Mouse (Mus musculus) layer of hippocampus, adult 9-11 months (tissue): ENCODE measurements around the gene Ptpn20.

Source experiments
- DNase-seq: peaks from one replicate; pipeline ENCODE4 v3.0.0; 2022

Ptpn20 gene

GRCm38 (mm10) chr14:33588951-33589350 lies at the start of gene Ptpn20:
Gene Ptpn20, plus strand, starts transcription at chr14:33589207.
- no peak for DNase-seq

GRCm38 (mm10) chr14:33539559-33540167 lies 49.3 kb upstream of the Ptpn20 start:
- DNase-seq = no peak

- DNase-seq = no peak
Observed at GRCm38 (mm10) chr14:33545565-33546143, 43.4 kb upstream of the Ptpn20 start.

GRCm38 (mm10) chr14:33548650-33549049 lies 40.4 kb upstream of the Ptpn20 start:
- no peak for DNase-seq

GRCm38 (mm10) chr14:33549856-33550255 lies 39.2 kb upstream of the Ptpn20 start:
- DNase-seq = peak; percentile 63

GRCm38 (mm10) chr14:33570737-33571136 lies 18.3 kb upstream of the Ptpn20 start:
- DNase-seq = no peak

- no peak for DNase-seq
Observed at GRCm38 (mm10) chr14:33573643-33574042, 15.4 kb upstream of the Ptpn20 start.

- DNase-seq = peak; percentile 13
Observed at GRCm38 (mm10) chr14:33579771-33580484, 9.1 kb upstream of the Ptpn20 start.

- DNase-seq = no peak
Observed at GRCm38 (mm10) chr14:33598376-33599130, 9.5 kb downstream of the Ptpn20 start.

GRCm38 (mm10) chr14:33607431-33607830 lies 18.4 kb downstream of the Ptpn20 start:
- DNase-seq = no peak

GRCm38 (mm10) chr14:33625036-33625435 lies 36.0 kb downstream of the Ptpn20 start:
- no peak for DNase-seq

- peak; percentile 32 for DNase-seq
Observed at GRCm38 (mm10) chr14:33632790-33633372, 43.9 kb downstream of the Ptpn20 start.

- DNase-seq = no peak
Observed at GRCm38 (mm10) chr14:33634354-33634753, 45.3 kb downstream of the Ptpn20 start.

GRCm38 (mm10) chr14:33634774-33635173 lies 45.8 kb downstream of the Ptpn20 start:
- DNase-seq = no peak

GRCm38 (mm10) chr14:33639357-33639756 lies 50.4 kb downstream of the Ptpn20 start:
- no peak for DNase-seq

- DNase-seq = peak; percentile 9
Observed at GRCm38 (mm10) chr14:33650721-33651120, 61.7 kb downstream of the Ptpn20 start.

- DNase-seq = no peak
Observed at GRCm38 (mm10) chr14:33657471-33657901, 68.5 kb downstream of the Ptpn20 start.

- DNase-seq = no peak
Observed at GRCm38 (mm10) chr14:33658331-33658730, 69.3 kb downstream of the Ptpn20 start.

- DNase-seq = no peak
Observed at GRCm38 (mm10) chr14:33662080-33662479, 73.1 kb downstream of the Ptpn20 start.

GRCm38 (mm10) chr14:33666301-33666700 lies 77.3 kb downstream of the Ptpn20 start:
- no peak for DNase-seq

- DNase-seq = no peak
Observed at GRCm38 (mm10) chr14:33669891-33670290, 80.9 kb downstream of the Ptpn20 start.

GRCm38 (mm10) chr14:33673350-33674087 lies 84.5 kb downstream of the Ptpn20 start:
- DNase-seq = peak; percentile 51
